Mouse (Mus musculus) megakaryocyte, embryonic 14.5 days (primary cell): ENCODE data around the gene Dnm3.

Source experiments
- FLI1 ChIP-seq: IDR thresholded peaks from 2 replicates; pipeline ENCODE4 v1.6.1; 2012; ENCODE audit warnings: low read length, inconsistent platforms, mixed read lengths
- GATA1 ChIP-seq: IDR thresholded peaks from 3 replicates; pipeline ENCODE4 v1.6.1; 2012; ENCODE audit warnings: mixed read lengths, low read length, inconsistent platforms, borderline replicate concordance

DNA sequence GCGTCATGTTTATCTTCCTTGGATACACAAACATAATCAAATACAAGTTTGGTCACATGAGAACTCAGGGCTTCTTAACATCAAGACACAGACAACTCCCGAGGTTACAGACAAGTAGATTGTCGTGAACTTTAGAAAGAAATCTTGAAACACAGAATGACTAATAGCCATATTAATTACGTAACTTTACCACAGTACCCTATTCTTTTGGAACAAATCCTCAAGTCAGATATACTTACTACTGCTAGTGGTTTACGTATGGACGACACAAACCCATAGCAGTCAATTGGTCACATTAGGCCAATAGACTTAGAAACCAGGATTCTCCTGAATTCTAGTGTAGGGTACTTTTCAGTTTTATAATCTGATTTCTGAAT lies 459.2 kb downstream of the Dnm3 start:
- TF ChIP-seq GATA1: no peak
- TF ChIP-seq FLI1: no peak
